Mouse (Mus musculus) liver, adult 2 months (tissue): ENCODE measurements around the gene Galnt3.

Experiments used
- CTCF ChIP-seq: fragments of 200-500 bp; IDR thresholded peaks from 2 replicates; pipeline ENCODE4 v1.5.1; 2011; ENCODE audit warnings: low read depth, low read length, control low read depth
- POLR2A ChIP-seq: fragments of 200-500 bp; IDR thresholded peaks from 2 replicates; pipeline ENCODE4 v1.6.1; 2011; ENCODE audit warnings: low read length, control low read depth; ENCODE audit not compliant: insufficient read depth; ENCODE audit errors: extremely low read depth

GRCm38 (mm10) chr2:66173134-66173533 lies 48.3 kb upstream of the Galnt3 start:
- no peak for TF ChIP-seq CTCF
- no peak for TF ChIP-seq POLR2A
